Mouse (Mus musculus) C2C12 (cell line): Measurements from ENCODE around the gene Tanc2.

Experiments
- CTCF ChIP-seq: IDR thresholded peaks from one replicate; pipeline ENCODE4 v1.5.1; 2011; ENCODE audit not compliant: control insufficient read depth, insufficient read depth, insufficient read length
- FOSL1 ChIP-seq: IDR thresholded peaks from one replicate; pipeline ENCODE4 v1.8.0; 2011; ENCODE audit warnings: mild to moderate bottlenecking, low read length; ENCODE audit not compliant: poor library complexity, insufficient read depth, severe bottlenecking
- MAX ChIP-seq: IDR thresholded peaks from one replicate; pipeline ENCODE4 v1.6.1; 2011; ENCODE audit warnings: mild to moderate bottlenecking, control low read depth

GRCm38 (mm10) chr11:105934816-105935215 is 345.0 kb downstream of the Tanc2 start:
- no peak for TF ChIP-seq MAX
- TF ChIP-seq CTCF = no peak
- TF ChIP-seq FOSL1 = no peak
